ENCODE assay signal across 8 mouse cellular contexts in genomic region chr3:57576056-57576824, GRCm38 (mm10). TPM values are rescaled to one million over a fixed set of nuclear protein-coding genes. Genes with fewer than 3 reads are reported as not detected.
DNase-seq lines count a peak whose midpoint lies in the region; ATAC-seq and TF ChIP-seq lines count a peak whose summit lies in the region.

No protein-coding gene starts in this region.

- peak overlapping the region; percentile 90 for H3K4me2 ChIP-seq in intestine, embryonic 15.5 days (replicated peaks)
- peak overlapping the region; percentile 59 for H3K4me2 ChIP-seq in liver, embryonic 14.5 days (ENCODE audit: low read depth)
- peak overlapping the region; percentile 98 for H3K4me2 ChIP-seq in neural tube, embryonic 14.5 days (ENCODE audit: low read depth, low read length)

- WGBS in intestine, embryonic 15.5 days: under 1% methylated on average over 35 of the region's 35 CpGs
- 1% methylated on average over 35 of the region's 35 CpGs for WGBS in liver, embryonic 14.5 days (ENCODE audit: insufficient replicate concordance)
- WGBS in neural tube, embryonic 14.5 days: under 1% methylated on average over 35 of the region's 35 CpGs

- intact Hi-C loops in left cerebral cortex, adult 2 months (cut with DNase I): loop anchor here (2.0 to 5.0 kb wide), 2 partner anchors 45 to 69 kb away; no protein-coding TSS in a partner anchor

- H3K9ac ChIP-seq in intestine, embryonic 15.5 days: peak overlapping the region; percentile 81
- H3K9ac ChIP-seq in liver, embryonic 14.5 days (replicated peaks): no peak overlapping the region; the same call in 1 of the 2 replicates
- peak overlapping the region; percentile 60 for H3K9ac ChIP-seq in neural tube, embryonic 14.5 days (replicated peaks; ENCODE audit: low read depth, low read length)

- H3K4me1 ChIP-seq in intestine, embryonic 15.5 days (replicated peaks): peaks cover 5% of the 10 kb centered on the region
- H3K4me1 ChIP-seq in liver, embryonic 14.5 days (replicated peaks; ENCODE audit: control insufficient read depth in 2 of 2, insufficient read depth in 2 of 2, low read length in 1 of 2): peaks cover 0 to 2% of the 10 kb centered on the region in 2 experiments; a peak in 1 of 4 replicates
- no peaks in the 10 kb centered on the region for H3K4me1 ChIP-seq in neural tube, embryonic 14.5 days (ENCODE audit: control insufficient read depth, insufficient read depth, low read length)

- ATAC-seq in intestine, embryonic 15.5 days: peak; percentile 65
- no peak for ATAC-seq in liver, embryonic 14.5 days (ENCODE audit: insufficient read depth)
- ATAC-seq in neural tube, embryonic 14.5 days (ENCODE audit: low read depth): peak; percentile 56

- peak; percentile 24 to 32 for DNase-seq in left cerebral cortex, adult 2 months (ENCODE audit: extremely low spot score in 1 of 2, low spot score in 2 of 2)
- DNase-seq in left cerebral cortex, adult 8-10 months (ENCODE audit: low spot score in 2 of 2): no peak
- DNase-seq in embryo, embryonic 10.5 days (ENCODE audit: low spot score): peak; percentile 82
- peak; percentile 72 for DNase-seq in gastrocnemius, postnatal 25 days
- DNase-seq in liver, embryonic 14.5 days (ENCODE audit: low read depth in 3 of 3, low spot score in 3 of 3): no peak
- DNase-seq in yolk sac, embryonic 10.5 days (ENCODE audit: low spot score): no peak

- no peak for TF ChIP-seq EP300 in liver, embryonic 14.5 days (IDR thresholded peaks at IDR 0.05; ENCODE audit: low read depth)

- TF ChIP-seq CTCF in left cerebral cortex, adult 2 months (IDR thresholded peaks at IDR 0.05): peak; percentile 33
- no peak for TF ChIP-seq CTCF in liver, embryonic 14.5 days (IDR thresholded peaks at IDR 0.05; ENCODE audit: low read depth)

- no peaks in the 10 kb centered on the region for H3K36me3 ChIP-seq in intestine, embryonic 15.5 days
- no peaks in the 10 kb centered on the region for H3K36me3 ChIP-seq in liver, embryonic 14.5 days (replicated peaks; ENCODE audit: control insufficient read depth, insufficient read depth, low read depth)
- no peaks in the 10 kb centered on the region for H3K36me3 ChIP-seq in neural tube, embryonic 14.5 days (ENCODE audit: control insufficient read depth, insufficient read depth, low read length)

- H3K27ac ChIP-seq in left cerebral cortex, adult 2 months: peak overlapping the region; percentile 90
- peak overlapping the region; percentile 97 for H3K27ac ChIP-seq in intestine, embryonic 15.5 days
- no peak overlapping the region for H3K27ac ChIP-seq in liver, embryonic 14.5 days
- H3K27ac ChIP-seq in neural tube, embryonic 14.5 days (ENCODE audit: low read depth, low read length): peak overlapping the region; percentile 74

- no peaks in the 10 kb centered on the region for H3K27me3 ChIP-seq in intestine, embryonic 15.5 days (replicated peaks)
- peaks cover 34% of the 10 kb centered on the region for H3K27me3 ChIP-seq in liver, embryonic 14.5 days (ENCODE audit: control insufficient read depth, insufficient read depth, low read length)
- no peaks in the 10 kb centered on the region; the same call in 1 of the 2 replicates for H3K27me3 ChIP-seq in neural tube, embryonic 14.5 days (ENCODE audit: control insufficient read depth, insufficient read depth, low read length)

- H3K9me3 ChIP-seq in intestine, embryonic 15.5 days: no peaks in the 10 kb centered on the region
- H3K9me3 ChIP-seq in liver, embryonic 14.5 days (ENCODE audit: control insufficient read depth, low read length): no peaks in the 10 kb centered on the region
- H3K9me3 ChIP-seq in neural tube, embryonic 14.5 days (ENCODE audit: control insufficient read depth, low read length): no peaks in the 10 kb centered on the region

- H3K4me3 ChIP-seq in left cerebral cortex, adult 2 months: peak overlapping the region; percentile 70
- H3K4me3 ChIP-seq in intestine, embryonic 15.5 days (replicated peaks): peak overlapping the region; percentile 76
- H3K4me3 ChIP-seq in liver, embryonic 14.5 days (ENCODE audit: insufficient read depth in 1 of 2, low read depth in 2 of 2, low read length in 2 of 2): peak overlapping the region; percentile 49 to 58
- peak overlapping the region; percentile 70 for H3K4me3 ChIP-seq in neural tube, embryonic 14.5 days (ENCODE audit: low read depth, low read length)

RNA-seq across cellular contexts. Expression of gene Wwtr1, which starts 0.5 kb away (rescaled TPM):
- 10 to 100 TPM; 12.0 to 12.4 TPM for total RNA-seq in left cerebral cortex, adult 2 months (2021)
- 10 to 100 TPM; 11.3 to 13.5 (median 12.4) TPM for total RNA-seq in left cerebral cortex, adult 8-10 months (2022)
- 10 to 100 TPM; 28.3 to 33.1 TPM for total RNA-seq in gastrocnemius, postnatal 25 days (2021)
- 15.1 and 16.3 TPM in 2 replicates for polyA plus RNA-seq in intestine, embryonic 15.5 days (2015; fragmentation: Nextera tagmentation; extraction: Ambion mirVana)
- polyA plus RNA-seq in liver, embryonic 14.5 days (2012; rRNA removed): 1.1 and 1.5 TPM in 2 replicates
- polyA plus RNA-seq in liver, embryonic 14.5 days (2014; fragmentation: Nextera tagmentation; extraction: Ambion mirVana): 0.92 and 0.93 TPM in 2 replicates
- 6.6 and 9.4 TPM in 2 replicates for polyA plus RNA-seq in neural tube, embryonic 14.5 days (2014; fragmentation: Nextera tagmentation; extraction: Ambion mirVana)

Comparison
In these comparisons a context has a peak if more than half of its experiments do, and no peak if none do; other contexts are left out.
1. DNase-seq: peak in left cerebral cortex, adult 2 months (2 of 2), embryo, embryonic 10.5 days (single experiment) and gastrocnemius, postnatal 25 days (single experiment); none in left cerebral cortex, adult 8-10 months (0 of 2), liver, embryonic 14.5 days (0 of 3) and yolk sac, embryonic 10.5 days (single experiment).
2. Peak in every context shown above with its lines, with median percentiles within 50 percentile points of each other: H3K4me3 ChIP-seq and H3K4me2 ChIP-seq.